Mouse (Mus musculus) olfactory bulb, adult 2 months (tissue): ENCODE measurements around the gene Ptms.

Source experiments
- CTCF ChIP-seq: fragments of 200-500 bp; IDR thresholded peaks from 2 replicates; pipeline ENCODE4 v1.5.1; 2012; ENCODE audit warnings: low read depth, mild to moderate bottlenecking, low read length, moderate library complexity; ENCODE audit not compliant: insufficient read depth
- POLR2A ChIP-seq: fragments of 200-500 bp; IDR thresholded peaks from 2 replicates; pipeline ENCODE4 v1.6.1; 2012; ENCODE audit warnings: mild to moderate bottlenecking, low read depth, low read length, moderate library complexity; ENCODE audit not compliant: insufficient read depth

- no peak for TF ChIP-seq POLR2A
- TF ChIP-seq CTCF, result no peak
These were observed 46.7 kb upstream of the Ptms start for GRCm38 (mm10) chr6:124966466-124967118.
